Mouse (Mus musculus): Measurements from ENCODE around the gene Ptpru.
A peak's percentile ranks its signal among the peaks of the same experiment; 100 is the strongest.

Ptpru gene

GRCm38 (mm10) chr4:131837872-131838524 lies at the start of gene Ptpru:
Ptpru (minus strand) TSS chr4:131838288.
- DNase-seq = peak; percentile 89

GRCm38 (mm10) chr4:131885376-131885775 lies 47.3 kb upstream of the Ptpru start:
- no peak for DNase-seq

GRCm38 (mm10) chr4:131883571-131883970 lies 45.5 kb upstream of the Ptpru start:
- DNase-seq = no peak

GRCm38 (mm10) chr4:131881306-131881705 lies 43.2 kb upstream of the Ptpru start:
- no peak for DNase-seq

GRCm38 (mm10) chr4:131879692-131880091 lies 41.6 kb upstream of the Ptpru start:
- no peak for DNase-seq

GRCm38 (mm10) chr4:131876836-131877235 lies 38.7 kb upstream of the Ptpru start:
- no peak for DNase-seq

- no peak for DNase-seq
Observed at GRCm38 (mm10) chr4:131875242-131875641, 37.2 kb upstream of the Ptpru start.

GRCm38 (mm10) chr4:131874567-131874966 lies 36.5 kb upstream of the Ptpru start:
- peak; percentile 36 for DNase-seq

GRCm38 (mm10) chr4:131874169-131874536 lies 36.1 kb upstream of the Ptpru start:
- no peak for DNase-seq

- DNase-seq = peak; percentile 98
Observed at GRCm38 (mm10) chr4:131873293-131874168, 35.4 kb upstream of the Ptpru start, which contains the start of gene Srsf4. Srsf4 (plus strand) TSS chr4:131873617.

GRCm38 (mm10) chr4:131872672-131873292 lies 34.7 kb upstream of the Ptpru start:
- no peak for DNase-seq

GRCm38 (mm10) chr4:131861341-131861739 lies 23.3 kb upstream of the Ptpru start:
- DNase-seq = no peak

GRCm38 (mm10) chr4:131860492-131861340 lies 22.6 kb upstream of the Ptpru start:
- DNase-seq = peak; percentile 86

GRCm38 (mm10) chr4:131854950-131855349 lies 16.9 kb upstream of the Ptpru start:
- DNase-seq = no peak

- DNase-seq = no peak
Observed at GRCm38 (mm10) chr4:131849986-131850638, 12.0 kb upstream of the Ptpru start.

- DNase-seq = no peak
Observed at GRCm38 (mm10) chr4:131848082-131848481, 10.0 kb upstream of the Ptpru start.

- no peak for DNase-seq
Observed at GRCm38 (mm10) chr4:131845991-131846778, 8.1 kb upstream of the Ptpru start.

GRCm38 (mm10) chr4:131843290-131843743 lies 5.2 kb upstream of the Ptpru start, which contains the start of gene Mecr:
Mecr (plus strand) TSS chr4:131843470.
- peak; percentile 94 for DNase-seq

GRCm38 (mm10) chr4:131836891-131837491 lies 1.1 kb downstream of the Ptpru start:
- DNase-seq = peak; percentile 59

- DNase-seq = peak; percentile 68
Observed at GRCm38 (mm10) chr4:131836351-131836881, 1.7 kb downstream of the Ptpru start.

Data from retina, postnatal 1 day (tissue).